30 mouse cellular contexts compared by ENCODE assay signal in genomic region chr15:101694207-101694606, GRCm38 (mm10). TPM values are rescaled to one million over a fixed set of nuclear protein-coding genes. Genes with fewer than 3 reads are reported as not detected.
"Had no signal": no experiment of that assay in that cellular context is flagged by ENCODE, and none has a peak within 500 bp of the region (broad histone marks: within the 10 kb centered on the region; RNA-seq: fewer than 3 reads in every experiment).

Gene Krt6a (minus strand): TSS chr15:101694307.

- H3K27me3 ChIP-seq: liver, embryonic 12.5 days; lung, embryonic 15.5 days; neural tube, embryonic 12.5 days; neural tube, embryonic 15.5 days had no signal

- ATAC-seq: intestine, postnatal 0 days; liver, embryonic 12.5 days had no signal

- H3K27ac ChIP-seq: kidney, postnatal 0 days; layer of hippocampus, adult 2 months; left cerebral cortex, adult 2 months; limb, embryonic 12.5 days; liver, embryonic 12.5 days; liver, embryonic 15.5 days; lung, embryonic 15.5 days; neural tube, embryonic 12.5 days; neural tube, embryonic 15.5 days had no signal

- DNase-seq: kidney, adult 2 months; kidney, postnatal 25 days; layer of hippocampus, adult 9-11 months; layer of hippocampus, postnatal 36 days; liver; lung, adult 18-20 months; lung, postnatal 10 days; lung, postnatal 36 days; midbrain, embryonic 14.5 days; right cerebral cortex, adult 18-20 months; right cerebral cortex, postnatal 14 days; right cerebral cortex, postnatal 4 days; thymus, postnatal 25 days had no signal

- H3K4me2 ChIP-seq: limb, embryonic 12.5 days; liver, embryonic 12.5 days; liver, embryonic 15.5 days; lung, embryonic 15.5 days; midbrain, embryonic 11.5 days; neural tube, embryonic 12.5 days; neural tube, embryonic 15.5 days had no signal

- H3K4me1 ChIP-seq: limb, embryonic 12.5 days; liver, embryonic 12.5 days; liver, embryonic 15.5 days; lung, embryonic 15.5 days; neural tube, embryonic 12.5 days; neural tube, embryonic 15.5 days had no signal

- H3K36me3 ChIP-seq: limb, embryonic 12.5 days; liver, embryonic 12.5 days; liver, embryonic 15.5 days; lung, embryonic 15.5 days; neural tube, embryonic 12.5 days; neural tube, embryonic 15.5 days had no signal

- H3K9ac ChIP-seq: limb, embryonic 12.5 days; liver, embryonic 12.5 days; liver, embryonic 15.5 days; lung, embryonic 15.5 days; neural tube, embryonic 12.5 days; neural tube, embryonic 15.5 days had no signal

- H3K9me3 ChIP-seq: limb, embryonic 12.5 days; liver, embryonic 12.5 days; liver, embryonic 15.5 days; lung, embryonic 15.5 days; neural tube, embryonic 12.5 days; neural tube, embryonic 15.5 days had no signal

- H3K4me3 ChIP-seq: layer of hippocampus, adult 2 months; left cerebral cortex, adult 2 months; limb, embryonic 12.5 days; liver, embryonic 12.5 days; liver, embryonic 15.5 days; lung, embryonic 15.5 days; neural tube, embryonic 12.5 days; neural tube, embryonic 15.5 days had no signal

RNA-seq across cellular contexts. Expression of gene Krt6a, which starts in this region (rescaled TPM):
- total RNA-seq: layer of hippocampus, adult 2 months; layer of hippocampus, postnatal 36 days; left cerebral cortex, adult 2 months; left cerebral cortex, postnatal 10 days; left cerebral cortex, postnatal 36 days; megakaryocyte-erythroid progenitor cell, adult 5-6 weeks; midbrain, postnatal 0 days had no signal
- polyA plus RNA-seq: kidney, adult 2 months; kidney, embryonic 14.5 days; kidney, postnatal 0 days; large intestine, adult 2 months; liver, embryonic 12.5 days; midbrain, embryonic 11.5 days; midbrain, embryonic 14.5 days; midbrain, postnatal 0 days had no signal
